Comparison of ENCODE assay signal across 28 mouse cellular contexts in the genomic region with DNA sequence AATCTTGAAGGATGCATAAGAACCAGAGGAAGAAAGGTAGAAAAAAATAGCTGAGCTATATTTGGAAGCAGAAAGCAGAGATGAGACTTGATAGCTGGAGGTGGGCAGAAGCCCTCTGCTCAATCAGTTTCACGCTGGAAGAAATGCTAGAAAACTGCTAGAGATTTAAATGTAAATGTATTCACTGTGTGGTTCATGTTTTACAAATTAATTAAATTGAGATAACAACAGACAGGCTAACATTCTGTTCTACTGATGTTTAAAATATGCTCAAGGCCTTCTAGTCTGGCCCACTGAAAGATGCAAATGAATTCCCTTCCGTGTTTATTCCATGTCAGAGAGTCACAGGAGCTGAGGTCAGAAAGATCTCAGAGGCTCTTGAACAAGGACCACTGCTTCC. TPM values are rescaled to one million over a fixed set of nuclear protein-coding genes. Genes with fewer than 3 reads are reported as not detected.
DNase-seq lines count a peak whose midpoint lies in the region; ATAC-seq and TF ChIP-seq lines count a peak whose summit lies in the region.
"Had no signal": no experiment of that assay in that cellular context is flagged by ENCODE, and none has a peak within 500 bp of the region (broad histone marks: within the 10 kb centered on the region; RNA-seq: fewer than 3 reads in every experiment).

No protein-coding gene starts in this region.

- 0 out of 2 replicates have a peak, but pooled peaks cover 2% of the 10 kb centered on the region for H3K4me1 ChIP-seq in forebrain, postnatal 0 days (ENCODE audit: insufficient read depth)
- peaks cover 2% of the 10 kb centered on the region; the same call in 1 of the 2 replicates for H3K4me1 ChIP-seq in forebrain, embryonic 11.5 days (replicated peaks; ENCODE audit: control insufficient read depth, insufficient read depth, low read length)
- H3K4me1 ChIP-seq in intestine, postnatal 0 days (replicated peaks; ENCODE audit: control insufficient read depth, insufficient read depth, low read length): no peaks in the 10 kb centered on the region
- H3K4me1 ChIP-seq in intestine, embryonic 16.5 days (ENCODE audit: control insufficient read depth, insufficient read depth, low read length): no peaks in the 10 kb centered on the region
- 0 out of 2 replicates have a peak, but pooled peaks cover 2% of the 10 kb centered on the region for H3K4me1 ChIP-seq in midbrain, embryonic 15.5 days
- H3K4me1 ChIP-seq in midbrain, postnatal 0 days (ENCODE audit: insufficient read depth, low read length): no peaks in the 10 kb centered on the region
- H3K4me1 ChIP-seq: embryonic facial prominence, embryonic 12.5 days; forebrain, embryonic 12.5 days; heart, embryonic 10.5 days; hindbrain, embryonic 15.5 days had no signal

- peak; percentile 35 for DNase-seq in forebrain, postnatal 0 days
- no peak for DNase-seq in forebrain, embryonic 11.5 days (ENCODE audit: low spot score)
- DNase-seq in midbrain, postnatal 0 days (ENCODE audit: low spot score): no peak
- DNase-seq in telencephalon, adult 2 months (ENCODE audit: low read depth, low spot score): peak; percentile 28
- DNase-seq in right cerebral cortex, postnatal 10 days (ENCODE audit: low spot score in 2 of 2): no peak
- DNase-seq: adrenal gland, postnatal 14 days; cerebellum, adult 11 months; cerebellum, adult 8-10 months; cerebellum, postnatal 14 days; gastrocnemius, postnatal 36 days; heart, postnatal 36 days; kidney, adult 11 months had no signal

- peak; percentile 78 for ATAC-seq in forebrain, postnatal 0 days
- no peak for ATAC-seq in forebrain, embryonic 11.5 days (replicated peaks; ENCODE audit: low FRiP score)
- ATAC-seq in intestine, postnatal 0 days: no peak
- ATAC-seq in intestine, embryonic 16.5 days: no peak
- ATAC-seq in midbrain, embryonic 15.5 days (replicated peaks): 0 out of 2 replicates have a peak, but pooled peaks have one; percentile 14
- no peak for ATAC-seq in midbrain, postnatal 0 days (ENCODE audit: low FRiP score)
- ATAC-seq: activated CD4-positive, CD25-positive, alpha-beta regulatory T cell, adult 4 months; Patski had no signal

- no peak overlapping the region for H3K27ac ChIP-seq in forebrain, postnatal 0 days (ENCODE audit: low read depth, low read length)
- H3K27ac ChIP-seq in forebrain, embryonic 11.5 days (ENCODE audit: low read depth, low read length): no peak overlapping the region
- H3K27ac ChIP-seq in intestine, postnatal 0 days (ENCODE audit: low read depth, low read length): no peak overlapping the region
- H3K27ac ChIP-seq in intestine, embryonic 16.5 days (ENCODE audit: low read length): no peak overlapping the region
- H3K27ac ChIP-seq in midbrain, embryonic 15.5 days: 0 out of 2 replicates have a peak overlapping the region, but pooled peaks have one; percentile 8
- no peak overlapping the region for H3K27ac ChIP-seq in midbrain, postnatal 0 days (ENCODE audit: low read depth, low read length)
- H3K27ac ChIP-seq: embryonic facial prominence, embryonic 12.5 days; forebrain, embryonic 12.5 days; heart, embryonic 10.5 days; hindbrain, embryonic 15.5 days had no signal

- TF ChIP-seq CTCF in forebrain, postnatal 0 days (IDR thresholded peaks at IDR 0.05; ENCODE audit: low read depth): no peak
- TF ChIP-seq CTCF in intestine, postnatal 0 days (IDR thresholded peaks at IDR 0.05; ENCODE audit: low read depth): no peak
- TF ChIP-seq CTCF in midbrain, postnatal 0 days (IDR thresholded peaks at IDR 0.05): no peak

- no peak overlapping the region for H3K9ac ChIP-seq in forebrain, postnatal 0 days
- H3K9ac ChIP-seq in forebrain, embryonic 11.5 days (ENCODE audit: low read length): no peak overlapping the region
- H3K9ac ChIP-seq in intestine, postnatal 0 days (ENCODE audit: low read depth, low read length): no peak overlapping the region
- H3K9ac ChIP-seq in intestine, embryonic 16.5 days (ENCODE audit: low read depth, low read length): no peak overlapping the region
- H3K9ac ChIP-seq in midbrain, embryonic 15.5 days: no peak overlapping the region
- no peak overlapping the region for H3K9ac ChIP-seq in midbrain, postnatal 0 days (replicated peaks; ENCODE audit: low read length, poor library complexity, severe bottlenecking)
- H3K9ac ChIP-seq: embryonic facial prominence, embryonic 12.5 days; forebrain, embryonic 12.5 days; hindbrain, embryonic 15.5 days had no signal

- H3K27me3 ChIP-seq in forebrain, postnatal 0 days (ENCODE audit: insufficient read depth, low read length): no peaks in the 10 kb centered on the region
- H3K27me3 ChIP-seq in forebrain, embryonic 11.5 days (ENCODE audit: control insufficient read depth, insufficient read depth, low read length): no peaks in the 10 kb centered on the region
- no peaks in the 10 kb centered on the region for H3K27me3 ChIP-seq in intestine, postnatal 0 days (replicated peaks; ENCODE audit: control insufficient read depth, insufficient read depth, low read length)
- H3K27me3 ChIP-seq in intestine, embryonic 16.5 days (replicated peaks; ENCODE audit: control insufficient read depth, insufficient read depth, low read length): no peaks in the 10 kb centered on the region
- H3K27me3 ChIP-seq in midbrain, embryonic 15.5 days (replicated peaks): no peaks in the 10 kb centered on the region
- H3K27me3 ChIP-seq in midbrain, postnatal 0 days (ENCODE audit: insufficient read depth, low read length): no peaks in the 10 kb centered on the region
- H3K27me3 ChIP-seq: CH12.LX; embryonic facial prominence, embryonic 12.5 days; forebrain, embryonic 12.5 days; hindbrain, embryonic 15.5 days had no signal

- H3K4me3 ChIP-seq in forebrain, postnatal 0 days (ENCODE audit: low read depth, low read length): no peak overlapping the region
- no peak overlapping the region for H3K4me3 ChIP-seq in forebrain, embryonic 11.5 days (ENCODE audit: low read depth, low read length)
- H3K4me3 ChIP-seq in intestine, postnatal 0 days (ENCODE audit: low read depth, low read length): no peak overlapping the region
- H3K4me3 ChIP-seq in intestine, embryonic 16.5 days (ENCODE audit: low read length): no peak overlapping the region
- H3K4me3 ChIP-seq in midbrain, embryonic 15.5 days: no peak overlapping the region
- H3K4me3 ChIP-seq in midbrain, postnatal 0 days (ENCODE audit: low read depth, low read length): no peak overlapping the region
- H3K4me3 ChIP-seq: embryonic facial prominence, embryonic 12.5 days; forebrain, embryonic 12.5 days; heart, embryonic 10.5 days; hindbrain, embryonic 15.5 days had no signal

- no peak overlapping the region for H3K4me2 ChIP-seq in forebrain, postnatal 0 days (ENCODE audit: low read depth)
- H3K4me2 ChIP-seq in forebrain, embryonic 11.5 days (ENCODE audit: low read depth, low read length, severe bottlenecking): no peak overlapping the region
- H3K4me2 ChIP-seq in intestine, postnatal 0 days (replicated peaks; ENCODE audit: low read depth): peak overlapping the region; percentile 4; the same call in 1 of the 2 replicates
- H3K4me2 ChIP-seq in intestine, embryonic 16.5 days (ENCODE audit: low read depth, low read length): no peak overlapping the region
- no peak overlapping the region for H3K4me2 ChIP-seq in midbrain, embryonic 15.5 days
- no peak overlapping the region for H3K4me2 ChIP-seq in midbrain, postnatal 0 days (ENCODE audit: low read depth, low read length, poor library complexity, severe bottlenecking)
- H3K4me2 ChIP-seq: embryonic facial prominence, embryonic 12.5 days; forebrain, embryonic 12.5 days; hindbrain, embryonic 15.5 days had no signal

- no peaks in the 10 kb centered on the region for H3K36me3 ChIP-seq in forebrain, postnatal 0 days (ENCODE audit: insufficient read depth)
- H3K36me3 ChIP-seq in forebrain, embryonic 11.5 days (ENCODE audit: control insufficient read depth, insufficient read depth, low read length): no peaks in the 10 kb centered on the region
- no peaks in the 10 kb centered on the region for H3K36me3 ChIP-seq in intestine, postnatal 0 days (ENCODE audit: control insufficient read depth, insufficient read depth)
- H3K36me3 ChIP-seq in intestine, embryonic 16.5 days (ENCODE audit: control insufficient read depth, insufficient read depth, low read length): no peaks in the 10 kb centered on the region
- H3K36me3 ChIP-seq in midbrain, embryonic 15.5 days (replicated peaks): no peaks in the 10 kb centered on the region
- no peaks in the 10 kb centered on the region for H3K36me3 ChIP-seq in midbrain, postnatal 0 days (ENCODE audit: insufficient read depth, low read length)
- H3K36me3 ChIP-seq: embryonic facial prominence, embryonic 12.5 days; forebrain, embryonic 12.5 days; heart, embryonic 10.5 days; hindbrain, embryonic 15.5 days had no signal

- WGBS in forebrain, postnatal 0 days: 30% methylated on average over 2 of the region's 2 CpGs
- 79% methylated on average over 2 of the region's 2 CpGs for WGBS in forebrain, embryonic 11.5 days
- WGBS in intestine, postnatal 0 days: 68% methylated on average over 2 of the region's 2 CpGs
- WGBS in intestine, embryonic 16.5 days: 58% methylated on average over 2 of the region's 2 CpGs
- WGBS in midbrain, embryonic 15.5 days: 40% methylated on average over 2 of the region's 2 CpGs
- 30% methylated on average over 2 of the region's 2 CpGs for WGBS in midbrain, postnatal 0 days

- H3K9me3 ChIP-seq in forebrain, postnatal 0 days (ENCODE audit: low read length): no peaks in the 10 kb centered on the region
- no peaks in the 10 kb centered on the region for H3K9me3 ChIP-seq in forebrain, embryonic 11.5 days (ENCODE audit: control insufficient read depth, low read length)
- H3K9me3 ChIP-seq in intestine, postnatal 0 days (ENCODE audit: control insufficient read depth): no peaks in the 10 kb centered on the region
- H3K9me3 ChIP-seq in intestine, embryonic 16.5 days (ENCODE audit: control insufficient read depth, low read length): no peaks in the 10 kb centered on the region
- H3K9me3 ChIP-seq in midbrain, embryonic 15.5 days: no peaks in the 10 kb centered on the region
- no peaks in the 10 kb centered on the region for H3K9me3 ChIP-seq in midbrain, postnatal 0 days (ENCODE audit: low read length)
- H3K9me3 ChIP-seq: embryonic facial prominence, embryonic 12.5 days; forebrain, embryonic 12.5 days; heart, embryonic 10.5 days; hindbrain, embryonic 15.5 days had no signal

RNA-seq across cellular contexts. Expression of a gene that starts 19.1 kb away (rescaled TPM):
- total RNA-seq in forebrain, postnatal 0 days (2014; rRNA removed): 1.4 and 3.7 TPM in 2 replicates
- polyA plus RNA-seq in forebrain, postnatal 0 days (2015; fragmentation: Nextera tagmentation; extraction: Ambion mirVana): 2.7 and 3.8 TPM in 2 replicates
- polyA plus RNA-seq in forebrain, embryonic 11.5 days (2014; fragmentation: Nextera tagmentation; extraction: Ambion mirVana): 0.57 and 0.73 TPM in 2 replicates
- polyA plus RNA-seq in intestine, postnatal 0 days (2015; fragmentation: Nextera tagmentation; extraction: Ambion mirVana): 7.1 and 9.0 TPM in 2 replicates
- 7.5 and 7.9 TPM in 2 replicates for polyA plus RNA-seq in intestine, embryonic 16.5 days (2015; fragmentation: Nextera tagmentation; extraction: Ambion mirVana)
- polyA plus RNA-seq in midbrain, embryonic 15.5 days (2015; fragmentation: Nextera tagmentation; extraction: Ambion mirVana): 1.1 and 1.5 TPM in 2 replicates
- total RNA-seq in midbrain, postnatal 0 days (2014; rRNA removed): 0.28 and 0.82 TPM in 2 replicates
- 2.0 and 2.2 TPM in 2 replicates for polyA plus RNA-seq in midbrain, postnatal 0 days (2015; fragmentation: Nextera tagmentation; extraction: Ambion mirVana)
- total RNA-seq: CH12.LX; gastrocnemius, adult 8-10 months; gastrocnemius, postnatal 36 days; heart, adult 18-20 months; heart, postnatal 36 days had no signal
- polyA plus RNA-seq: activated CD4-positive, CD25-positive, alpha-beta regulatory T cell, adult 4 months; heart, embryonic 16.5 days had no signal

RNA-seq across cellular contexts. Expression of a gene that starts 37.6 kb away (rescaled TPM):
- not detected in 2 replicates for total RNA-seq in forebrain, postnatal 0 days (2014; rRNA removed)
- not detected in 2 replicates for polyA plus RNA-seq in forebrain, postnatal 0 days (2015; fragmentation: Nextera tagmentation; extraction: Ambion mirVana)
- not detected in 2 replicates for polyA plus RNA-seq in forebrain, embryonic 11.5 days (2014; fragmentation: Nextera tagmentation; extraction: Ambion mirVana)
- not detected in 2 replicates for polyA plus RNA-seq in intestine, postnatal 0 days (2015; fragmentation: Nextera tagmentation; extraction: Ambion mirVana)
- polyA plus RNA-seq in intestine, embryonic 16.5 days (2015; fragmentation: Nextera tagmentation; extraction: Ambion mirVana): not detected in 2 replicates
- polyA plus RNA-seq in midbrain, embryonic 15.5 days (2015; fragmentation: Nextera tagmentation; extraction: Ambion mirVana): not detected in 2 replicates
- not detected in 2 replicates for total RNA-seq in midbrain, postnatal 0 days (2014; rRNA removed)
- polyA plus RNA-seq in midbrain, postnatal 0 days (2015; fragmentation: Nextera tagmentation; extraction: Ambion mirVana): not detected in 2 replicates
- total RNA-seq: adrenal gland, adult 18-20 months; adrenal gland, postnatal 14 days; CH12.LX; gastrocnemius, adult 8-10 months; gastrocnemius, postnatal 36 days; heart, adult 18-20 months; heart, postnatal 36 days had no signal
- polyA plus RNA-seq: activated CD4-positive, CD25-positive, alpha-beta regulatory T cell, adult 4 months; cortical plate, adult 2 months; embryonic facial prominence, embryonic 12.5 days; forebrain, embryonic 12.5 days; heart, embryonic 10.5 days; heart, embryonic 16.5 days; hindbrain, embryonic 11.5 days; hindbrain, embryonic 15.5 days; Patski had no signal

RNA-seq across cellular contexts. Expression of a gene that starts 37.9 kb away (rescaled TPM):
- total RNA-seq in forebrain, postnatal 0 days (2014; rRNA removed): not detected in 2 replicates
- not detected in 2 replicates for polyA plus RNA-seq in forebrain, postnatal 0 days (2015; fragmentation: Nextera tagmentation; extraction: Ambion mirVana)
- polyA plus RNA-seq in forebrain, embryonic 11.5 days (2014; fragmentation: Nextera tagmentation; extraction: Ambion mirVana): not detected in 2 replicates
- polyA plus RNA-seq in intestine, postnatal 0 days (2015; fragmentation: Nextera tagmentation; extraction: Ambion mirVana): not detected in 2 replicates
- polyA plus RNA-seq in intestine, embryonic 16.5 days (2015; fragmentation: Nextera tagmentation; extraction: Ambion mirVana): not detected in 2 replicates
- polyA plus RNA-seq in midbrain, embryonic 15.5 days (2015; fragmentation: Nextera tagmentation; extraction: Ambion mirVana): not detected in 2 replicates
- not detected in 2 replicates for total RNA-seq in midbrain, postnatal 0 days (2014; rRNA removed)
- polyA plus RNA-seq in midbrain, postnatal 0 days (2015; fragmentation: Nextera tagmentation; extraction: Ambion mirVana): not detected in 2 replicates
- total RNA-seq: adrenal gland, adult 18-20 months; adrenal gland, postnatal 14 days; CH12.LX; gastrocnemius, adult 8-10 months; gastrocnemius, postnatal 36 days; heart, adult 18-20 months; heart, postnatal 36 days had no signal
- polyA plus RNA-seq: activated CD4-positive, CD25-positive, alpha-beta regulatory T cell, adult 4 months; cortical plate, adult 2 months; embryonic facial prominence, embryonic 12.5 days; forebrain, embryonic 12.5 days; heart, embryonic 10.5 days; heart, embryonic 16.5 days; hindbrain, embryonic 11.5 days; hindbrain, embryonic 15.5 days; Patski had no signal

RNA-seq across cellular contexts. Expression of a gene that starts 57.1 kb away (rescaled TPM):
- total RNA-seq in forebrain, postnatal 0 days (2014; rRNA removed): not detected in 2 replicates
- not detected in 2 replicates for polyA plus RNA-seq in forebrain, postnatal 0 days (2015; fragmentation: Nextera tagmentation; extraction: Ambion mirVana)
- polyA plus RNA-seq in forebrain, embryonic 11.5 days (2014; fragmentation: Nextera tagmentation; extraction: Ambion mirVana): not detected in 2 replicates
- 31.3 and 39.0 TPM in 2 replicates for polyA plus RNA-seq in intestine, postnatal 0 days (2015; fragmentation: Nextera tagmentation; extraction: Ambion mirVana)
- polyA plus RNA-seq in intestine, embryonic 16.5 days (2015; fragmentation: Nextera tagmentation; extraction: Ambion mirVana): 24.8 and 31.7 TPM in 2 replicates
- not detected in 2 replicates for polyA plus RNA-seq in midbrain, embryonic 15.5 days (2015; fragmentation: Nextera tagmentation; extraction: Ambion mirVana)
- total RNA-seq in midbrain, postnatal 0 days (2014; rRNA removed): not detected in 2 replicates
- not detected in 2 replicates for polyA plus RNA-seq in midbrain, postnatal 0 days (2015; fragmentation: Nextera tagmentation; extraction: Ambion mirVana)
- total RNA-seq: gastrocnemius, adult 8-10 months; gastrocnemius, postnatal 36 days; heart, adult 18-20 months; heart, postnatal 36 days had no signal
- polyA plus RNA-seq: activated CD4-positive, CD25-positive, alpha-beta regulatory T cell, adult 4 months; cortical plate, adult 2 months; embryonic facial prominence, embryonic 12.5 days; forebrain, embryonic 12.5 days; heart, embryonic 10.5 days; hindbrain, embryonic 11.5 days; hindbrain, embryonic 15.5 days had no signal

Comparison
In these comparisons a context has a peak if more than half of its experiments do, and no peak if none do; other contexts are left out.
1. ATAC-seq: peak in forebrain, postnatal 0 days (single experiment) and midbrain, embryonic 15.5 days (single experiment); none in forebrain, embryonic 11.5 days (single experiment), intestine, postnatal 0 days (single experiment), intestine, embryonic 16.5 days (single experiment) and midbrain, postnatal 0 days (single experiment).
2. DNase-seq: peak in forebrain, postnatal 0 days (single experiment) and telencephalon, adult 2 months (single experiment); none in forebrain, embryonic 11.5 days (single experiment), midbrain, postnatal 0 days (single experiment) and right cerebral cortex, postnatal 10 days (0 of 2).